Mouse (Mus musculus) intestine, embryonic 16.5 days (tissue): Measurements from ENCODE around the gene Ercc1. TPM values are rescaled to one million over a fixed set of nuclear protein-coding genes. Genes with fewer than 3 reads are reported as not detected.
A peak's percentile ranks its signal among the peaks of the same experiment; 100 is the strongest.

ENCODE experiments used
- ATAC-seq: fragments of 200-750 bp; cut with Nextera tagmentation; 2 replicates; pipeline ENCODE4 v1.8.0; 2017; ENCODE audit warnings: moderate TSS enrichment, moderate library complexity
- H3K27ac ChIP-seq: fragments of 300-500 bp; sonication (generic); 2 replicates; pipeline ENCODE4 v1.5.1; 2014; ENCODE audit warnings: mild to moderate bottlenecking, low read length
- H3K27me3 ChIP-seq: fragments of 300-500 bp; sonication (generic); replicated peaks from 2 replicates; pipeline ENCODE4 v1.6.1; 2014; ENCODE audit warnings: low read length, control low read depth, mixed read lengths; ENCODE audit not compliant: control insufficient read depth, insufficient read depth
- H3K36me3 ChIP-seq: fragments of 300-500 bp; sonication (generic); 2 replicates; pipeline ENCODE4 v1.6.1; 2014; ENCODE audit warnings: low read length, control low read depth; ENCODE audit not compliant: control insufficient read depth, insufficient read depth
- H3K4me1 ChIP-seq: fragments of 300-500 bp; sonication (generic); 2 replicates; pipeline ENCODE4 v1.6.1; 2014; ENCODE audit warnings: low read length, control low read depth, mixed read lengths; ENCODE audit not compliant: control insufficient read depth, insufficient read depth
- H3K4me2 ChIP-seq: fragments of 300-500 bp; sonication (generic); 2 replicates; pipeline ENCODE4 v1.6.1; 2014; ENCODE audit warnings: low read depth, low read length, control low read depth
- H3K4me3 ChIP-seq: fragments of 300-500 bp; sonication (generic); 2 replicates; pipeline ENCODE4 v1.5.1; 2014; ENCODE audit warnings: mild to moderate bottlenecking, low read length
- H3K9ac ChIP-seq: fragments of 300-500 bp; sonication (generic); 2 replicates; pipeline ENCODE4 v1.6.1; 2014; ENCODE audit warnings: low read depth, low read length
- H3K9me3 ChIP-seq: fragments of 300-500 bp; sonication (generic); 2 replicates; pipeline ENCODE4 v1.6.1; 2016; ENCODE audit warnings: low read length, control low read depth; ENCODE audit not compliant: control insufficient read depth
- WGBS: fragments of 180-500 bp; shearing (Covaris S2); extraction: QIAGEN DNeasy Blood & Tissue Kit; methylation state at CpG from one replicate; pipeline ENCODE4 v1.1.7; 2014; 5-methylcytosine and 5-hydroxymethylcytosine counted together
- polyA plus RNA-seq: library from polyadenylated mRNA; unstranded; fragments of >200 nt; fragmentation: Nextera tagmentation; extraction: Ambion mirVana; gene quantifications from 2 replicates; pipeline ENCODE4 v1.2.1, GENCODE M21; 2015

The Ercc1 gene
- polyA plus RNA-seq, 1 experiment from 2014 or later = 51.3 TPM

GRCm38 (mm10) chr7:19331910-19332309 is 12.7 kb upstream of the Ercc1 start:
- no peak for ATAC-seq
- whole genome bisulfite sequencing = 63% methylated on average over 2 of the region's 2 CpGs
- Histone ChIP-seq H3K9me3 (no peaks in the 10 kb centered on the region), H3K27ac (no peak overlapping the region), H3K36me3 (no peaks in the 10 kb centered on the region), H3K9ac (no peak overlapping the region), H3K4me2 (no peak overlapping the region), H3K27me3 (no peaks in the 10 kb centered on the region), H3K4me1 (peaks cover 8% of the 10 kb centered on the region), H3K4me3 (no peak overlapping the region)

GRCm38 (mm10) chr7:19332709-19333352 is 11.7 kb upstream of the Ercc1 start:
- Histone ChIP-seq H3K9ac (peak overlapping the region; percentile 76), H3K4me2 (peak overlapping the region; percentile 79), H3K4me3 (peak overlapping the region; percentile 64), H3K27ac (peak overlapping the region; percentile 57; the same call in 1 of the 2 replicates), H3K27me3 (no peaks in the 10 kb centered on the region), H3K4me1 (0 out of 2 replicates have a peak, but pooled peaks cover 3% of the 10 kb centered on the region), H3K9me3 (no peaks in the 10 kb centered on the region), H3K36me3 (no peaks in the 10 kb centered on the region)
- peak; percentile 67 for ATAC-seq
- WGBS = under 1% methylated on average over 52 of the region's 52 CpGs

- Histone ChIP-seq H3K9me3 (no peaks in the 10 kb centered on the region), H3K27me3 (no peaks in the 10 kb centered on the region), H3K9ac (no peak overlapping the region), H3K27ac (no peak overlapping the region), H3K4me3 (no peak overlapping the region), H3K4me1 (peaks cover 3% of the 10 kb centered on the region; the same call in 1 of the 2 replicates), H3K36me3 (no peaks in the 10 kb centered on the region), H3K4me2 (no peak overlapping the region)
- 48% methylated on average over 3 of the region's 3 CpGs for WGBS
- ATAC-seq = peak; percentile 36; the same call in 1 of the 2 replicates
Observed at GRCm38 (mm10) chr7:19335583-19335982, 9.0 kb upstream of the Ercc1 start.

GRCm38 (mm10) chr7:19337122-19337521 is 7.5 kb upstream of the Ercc1 start:
- no peaks in the 10 kb centered on the region for H3K36me3 ChIP-seq
- no peak overlapping the region for H3K9ac ChIP-seq
- no peak overlapping the region for H3K4me3 ChIP-seq
- no peaks in the 10 kb centered on the region for H3K27me3 ChIP-seq
- 56% methylated on average over 10 of the region's 10 CpGs for WGBS
- H3K27ac ChIP-seq = no peak overlapping the region
- H3K4me1 ChIP-seq = peaks cover 13% of the 10 kb centered on the region
- H3K4me2 ChIP-seq = no peak overlapping the region
- no peak for ATAC-seq
- no peaks in the 10 kb centered on the region for H3K9me3 ChIP-seq

- H3K9ac ChIP-seq = no peak overlapping the region; the same call in 1 of the 2 replicates
- H3K4me2 ChIP-seq = no peak overlapping the region
- H3K4me3 ChIP-seq = no peak overlapping the region
- no peaks in the 10 kb centered on the region for H3K36me3 ChIP-seq
- no peaks in the 10 kb centered on the region for H3K9me3 ChIP-seq
- peaks cover 20% of the 10 kb centered on the region for H3K4me1 ChIP-seq
- WGBS = 50% methylated on average over 2 of the region's 2 CpGs
- H3K27ac ChIP-seq = no peak overlapping the region
- no peaks in the 10 kb centered on the region for H3K27me3 ChIP-seq
- no peak for ATAC-seq
Observed at GRCm38 (mm10) chr7:19338060-19338459, 6.5 kb upstream of the Ercc1 start.

- 65% methylated on average over 7 of the region's 7 CpGs for WGBS
- H3K4me1 ChIP-seq = peaks cover 23% of the 10 kb centered on the region
- H3K9me3 ChIP-seq = no peaks in the 10 kb centered on the region
- ATAC-seq = no peak
- H3K36me3 ChIP-seq = no peaks in the 10 kb centered on the region
- H3K27ac ChIP-seq = no peak overlapping the region
- no peak overlapping the region for H3K4me2 ChIP-seq
- H3K9ac ChIP-seq = no peak overlapping the region; the same call in 1 of the 2 replicates
- H3K4me3 ChIP-seq = no peak overlapping the region
- no peaks in the 10 kb centered on the region for H3K27me3 ChIP-seq
Observed at GRCm38 (mm10) chr7:19338596-19338995, 6.0 kb upstream of the Ercc1 start.

- no peak for ATAC-seq
- Histone ChIP-seq H3K36me3 (no peaks in the 10 kb centered on the region), H3K9ac (no peak overlapping the region), H3K9me3 (no peaks in the 10 kb centered on the region), H3K4me2 (peak overlapping the region; percentile 91), H3K27ac (no peak overlapping the region), H3K4me3 (peak overlapping the region; percentile 56; the same call in 1 of the 2 replicates), H3K4me1 (peaks cover 30% of the 10 kb centered on the region), H3K27me3 (no peaks in the 10 kb centered on the region)
- WGBS = 16% methylated on average over 10 of the region's 10 CpGs
Observed at GRCm38 (mm10) chr7:19341250-19341649, 3.3 kb upstream of the Ercc1 start.

GRCm38 (mm10) chr7:19341761-19342409 is 2.7 kb upstream of the Ercc1 start:
- peak overlapping the region; percentile 91 for H3K4me2 ChIP-seq
- H3K9ac ChIP-seq = peak overlapping the region; percentile 68
- no peaks in the 10 kb centered on the region for H3K9me3 ChIP-seq
- peak overlapping the region; percentile 56 for H3K4me3 ChIP-seq
- no peaks in the 10 kb centered on the region for H3K27me3 ChIP-seq
- 0 out of 2 replicates have a peak, but pooled peaks have one; percentile 8 for ATAC-seq
- WGBS = under 1% methylated on average over 41 of the region's 41 CpGs
- H3K36me3 ChIP-seq = no peaks in the 10 kb centered on the region
- H3K4me1 ChIP-seq = peaks cover 30% of the 10 kb centered on the region
- peak overlapping the region; percentile 63; the same call in 1 of the 2 replicates for H3K27ac ChIP-seq

GRCm38 (mm10) chr7:19342481-19343027 is 2.0 kb upstream of the Ercc1 start:
- Histone ChIP-seq H3K36me3 (no peaks in the 10 kb centered on the region), H3K9ac (peak overlapping the region; percentile 68), H3K4me3 (peak overlapping the region; percentile 56), H3K4me1 (peaks cover 30% of the 10 kb centered on the region), H3K27me3 (no peaks in the 10 kb centered on the region), H3K4me2 (peak overlapping the region; percentile 91), H3K9me3 (no peaks in the 10 kb centered on the region), H3K27ac (peak overlapping the region; percentile 63; the same call in 1 of the 2 replicates)
- no peak for ATAC-seq
- under 1% methylated on average over 27 of the region's 27 CpGs for WGBS
